Mouse (Mus musculus): ENCODE measurements around the gene Pick1.

DNA sequence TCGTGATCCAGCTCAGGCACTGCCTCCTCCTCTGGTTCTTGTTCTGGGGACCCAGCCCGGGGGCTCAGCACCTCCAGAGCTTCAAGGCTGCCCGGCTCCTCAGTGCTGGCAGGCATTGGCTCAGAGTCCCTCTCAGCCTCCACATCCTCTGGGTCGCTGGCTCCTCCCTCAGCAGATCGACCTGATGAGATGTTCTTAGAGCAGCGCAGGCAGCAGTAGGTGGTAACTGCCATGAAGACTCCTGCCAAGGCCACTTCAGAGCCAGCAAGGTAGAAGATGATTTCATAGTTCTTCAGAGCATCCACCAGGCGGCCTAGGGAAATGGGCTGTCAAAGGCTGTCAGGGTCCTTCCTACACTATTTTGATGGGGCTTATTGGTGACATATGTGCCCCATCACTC lies 22.2 kb downstream of the Pick1 start:
- TF ChIP-seq CTCF (IDR thresholded peaks at IDR 0.05; ENCODE audit: low read depth) (no peak), EP300 (IDR thresholded peaks at IDR 0.05; ENCODE audit: low read depth) (no peak)

Data from heart, postnatal 0 days (tissue).